ENCODE assay signal across 8 mouse cellular contexts in the genomic region with DNA sequence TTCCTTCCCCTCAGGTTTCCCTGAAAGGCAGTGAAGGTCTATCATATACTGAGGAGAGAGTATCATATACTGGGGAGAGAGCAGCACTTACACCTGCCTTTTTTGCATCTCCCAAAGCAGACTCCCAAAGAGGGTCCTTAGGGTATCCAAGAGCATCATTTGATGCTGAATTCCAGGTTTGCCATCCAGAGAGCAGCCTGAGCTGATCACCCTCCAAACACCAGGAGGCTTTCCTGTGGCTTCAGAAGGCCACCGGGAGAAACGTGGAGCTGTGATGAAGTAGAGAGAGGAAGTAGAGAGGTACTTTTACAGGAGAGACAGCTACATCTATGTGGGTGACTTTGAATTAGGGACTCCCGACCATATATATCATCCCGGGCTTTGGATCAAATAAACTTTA. TPM values are rescaled to one million over a fixed set of nuclear protein-coding genes. Genes with fewer than 3 reads are reported as not detected.
DNase-seq lines count a peak whose midpoint lies in the region; ATAC-seq and TF ChIP-seq lines count a peak whose summit lies in the region.

No protein-coding gene starts in this region.

- no peaks in the 10 kb centered on the region for H3K27me3 ChIP-seq in lung, postnatal 0 days (replicated peaks; ENCODE audit: insufficient read depth, low read length)
- peaks cover 42% of the 10 kb centered on the region for H3K27me3 ChIP-seq in forebrain, embryonic 13.5 days
- peaks cover 10% of the 10 kb centered on the region for H3K27me3 ChIP-seq in limb, embryonic 15.5 days
- H3K27me3 ChIP-seq in stomach, embryonic 14.5 days (ENCODE audit: control insufficient read depth, insufficient read depth, low read length) = peaks cover 4% of the 10 kb centered on the region; the same call in 1 of the 2 replicates

- WGBS in lung, postnatal 0 days = 24% methylated on average over 4 of the region's 4 CpGs
- WGBS in lung, adult 2 months = 51% methylated on average over 4 of the region's 4 CpGs
- WGBS in forebrain, embryonic 13.5 days = 27% methylated on average over 4 of the region's 4 CpGs
- WGBS in limb, embryonic 15.5 days = 23% methylated on average over 4 of the region's 4 CpGs
- 35% methylated on average over 4 of the region's 4 CpGs for WGBS in stomach, embryonic 14.5 days

- DNase-seq in lung, postnatal 0 days (ENCODE audit: low spot score) = no peak
- DNase-seq in lung, adult 2 months = no peak
- no peak for DNase-seq in yolk sac, embryonic 10.5 days (ENCODE audit: low spot score)
- no peak for DNase-seq in layer of hippocampus, adult 11-12 months (ENCODE audit: low spot score)

- peaks cover 9% of the 10 kb centered on the region; the same call in 1 of the 2 replicates for H3K4me1 ChIP-seq in lung, postnatal 0 days (ENCODE audit: insufficient read depth, low read depth, low read length)
- peaks cover 6% of the 10 kb centered on the region; the same call in 1 of the 2 replicates for H3K4me1 ChIP-seq in lung, adult 2 months (ENCODE audit: control insufficient read depth, insufficient read depth, low read length)
- peaks cover 53% of the 10 kb centered on the region for H3K4me1 ChIP-seq in forebrain, embryonic 13.5 days
- H3K4me1 ChIP-seq in limb, embryonic 15.5 days = peaks cover 54% of the 10 kb centered on the region
- peaks cover 17% of the 10 kb centered on the region for H3K4me1 ChIP-seq in stomach, embryonic 14.5 days (ENCODE audit: control insufficient read depth, insufficient read depth, low read length)

- no peak for TF ChIP-seq POLR2A in lung, adult 2 months (IDR thresholded peaks at IDR 0.05; ENCODE audit: borderline replicate concordance, extremely low read depth, low read depth, low read length)

- peak overlapping the region; percentile 99 for H3K4me2 ChIP-seq in lung, postnatal 0 days (replicated peaks; ENCODE audit: low read depth, low read length)
- peak overlapping the region; percentile 96 for H3K4me2 ChIP-seq in forebrain, embryonic 13.5 days
- peak overlapping the region; percentile 97 for H3K4me2 ChIP-seq in limb, embryonic 15.5 days
- peak overlapping the region; percentile 99 for H3K4me2 ChIP-seq in stomach, embryonic 14.5 days (replicated peaks; ENCODE audit: low read depth, low read length)

- H3K4me3 ChIP-seq in lung, postnatal 0 days (ENCODE audit: low read depth, low read length) = peak overlapping the region; percentile 86
- no peak overlapping the region for H3K4me3 ChIP-seq in lung, adult 2 months (replicated peaks; ENCODE audit: extremely low read depth, low read depth, low read length)
- H3K4me3 ChIP-seq in forebrain, embryonic 13.5 days = peak overlapping the region; percentile 86
- peak overlapping the region; percentile 66 for H3K4me3 ChIP-seq in limb, embryonic 15.5 days
- peak overlapping the region; percentile 84 for H3K4me3 ChIP-seq in stomach, embryonic 14.5 days (ENCODE audit: low read depth, low read length)

- no peak for TF ChIP-seq EP300 in lung, postnatal 0 days (IDR thresholded peaks at IDR 0.05)

- H3K27ac ChIP-seq in lung, postnatal 0 days (ENCODE audit: low read length) = peak overlapping the region; percentile 66; the same call in 1 of the 2 replicates
- H3K27ac ChIP-seq in forebrain, embryonic 13.5 days = no peak overlapping the region
- no peak overlapping the region for H3K27ac ChIP-seq in limb, embryonic 15.5 days
- no peak overlapping the region for H3K27ac ChIP-seq in stomach, embryonic 14.5 days (ENCODE audit: low read length)

- no peak for ATAC-seq in lung, postnatal 0 days
- no peak for ATAC-seq in forebrain, embryonic 13.5 days
- ATAC-seq in limb, embryonic 15.5 days (ENCODE audit: insufficient number of reproducible peaks, low FRiP score, low TSS enrichment, low read depth) = no peak
- ATAC-seq in stomach, embryonic 14.5 days (ENCODE audit: insufficient number of reproducible peaks, insufficient read depth, low FRiP score, low read depth) = no peak
- no peak for ATAC-seq in megakaryocyte progenitor cell, adult 5-6 weeks (replicated peaks; ENCODE audit: poor library complexity)

- no peak for TF ChIP-seq CTCF in lung, postnatal 0 days (IDR thresholded peaks at IDR 0.05)
- TF ChIP-seq CTCF in lung, adult 2 months (IDR thresholded peaks at IDR 0.05; ENCODE audit: insufficient read depth, low read length) = no peak

- peak overlapping the region; percentile 54 for H3K9ac ChIP-seq in lung, postnatal 0 days (replicated peaks; ENCODE audit: low read depth)
- peak overlapping the region; percentile 88; the same call in 1 of the 2 replicates for H3K9ac ChIP-seq in forebrain, embryonic 13.5 days
- H3K9ac ChIP-seq in limb, embryonic 15.5 days = no peak overlapping the region
- no peak overlapping the region for H3K9ac ChIP-seq in stomach, embryonic 14.5 days (replicated peaks; ENCODE audit: low read depth, low read length)

- H3K36me3 ChIP-seq in lung, postnatal 0 days (ENCODE audit: insufficient read depth, low read length) = no peaks in the 10 kb centered on the region
- H3K36me3 ChIP-seq in forebrain, embryonic 13.5 days (ENCODE audit: poor library complexity, severe bottlenecking) = no peaks in the 10 kb centered on the region
- H3K36me3 ChIP-seq in limb, embryonic 15.5 days = no peaks in the 10 kb centered on the region
- H3K36me3 ChIP-seq in stomach, embryonic 14.5 days (ENCODE audit: control insufficient read depth, insufficient read depth, low read length) = no peaks in the 10 kb centered on the region

- no peaks in the 10 kb centered on the region for H3K9me3 ChIP-seq in lung, postnatal 0 days (ENCODE audit: low read length)
- H3K9me3 ChIP-seq in forebrain, embryonic 13.5 days (replicated peaks) = no peaks in the 10 kb centered on the region
- H3K9me3 ChIP-seq in limb, embryonic 15.5 days = no peaks in the 10 kb centered on the region
- no peaks in the 10 kb centered on the region for H3K9me3 ChIP-seq in stomach, embryonic 14.5 days (ENCODE audit: control insufficient read depth, low read depth, low read length)

RNA-seq across cellular contexts. Expression of gene Nfil3, which starts 3.1 kb away (rescaled TPM):
- 18.6 and 18.7 TPM in 2 replicates for polyA plus RNA-seq in lung, postnatal 0 days (2015; fragmentation: Nextera tagmentation; extraction: Ambion mirVana)
- polyA plus RNA-seq in lung, adult 2 months (2012; rRNA removed) = 2.6 and 4.5 TPM in 2 replicates
- 37.0 and 37.8 TPM in 2 replicates for polyA plus RNA-seq in forebrain, embryonic 13.5 days (2015; fragmentation: Nextera tagmentation; extraction: Ambion mirVana)
- 42.5 and 45.6 TPM in 2 replicates for polyA plus RNA-seq in limb, embryonic 15.5 days (2015; fragmentation: Nextera tagmentation; extraction: Ambion mirVana)
- 25.8 and 26.6 TPM in 2 replicates for polyA plus RNA-seq in stomach, embryonic 14.5 days (2014; fragmentation: Nextera tagmentation; extraction: Ambion mirVana)
- total RNA-seq in megakaryocyte progenitor cell, adult 5-6 weeks (2015) = 10.0 and 19.0 TPM in 2 replicates
- total RNA-seq in megakaryocyte progenitor cell, adult 5-6 weeks (2017) = 10.8 and 16.7 TPM in 2 replicates

RNA-seq across cellular contexts. Expression of gene Auh, which starts 48.3 kb away (rescaled TPM):
- 43.3 and 45.1 TPM in 2 replicates for polyA plus RNA-seq in lung, postnatal 0 days (2015; fragmentation: Nextera tagmentation; extraction: Ambion mirVana)
- polyA plus RNA-seq in lung, adult 2 months (2012; rRNA removed) = 17.7 and 24.9 TPM in 2 replicates
- polyA plus RNA-seq in forebrain, embryonic 13.5 days (2015; fragmentation: Nextera tagmentation; extraction: Ambion mirVana) = 48.1 and 51.3 TPM in 2 replicates
- 39.6 and 41.1 TPM in 2 replicates for polyA plus RNA-seq in limb, embryonic 15.5 days (2015; fragmentation: Nextera tagmentation; extraction: Ambion mirVana)
- 30.5 and 36.3 TPM in 2 replicates for polyA plus RNA-seq in stomach, embryonic 14.5 days (2014; fragmentation: Nextera tagmentation; extraction: Ambion mirVana)
- 34.3 and 35.9 TPM in 2 replicates for total RNA-seq in megakaryocyte progenitor cell, adult 5-6 weeks (2015)
- total RNA-seq in megakaryocyte progenitor cell, adult 5-6 weeks (2017) = 32.4 and 34.3 TPM in 2 replicates

Comparison
In these comparisons a context has a peak if more than half of its experiments do, and no peak if none do; other contexts are left out.
1. H3K9ac ChIP-seq: peak in lung, postnatal 0 days (single experiment) and forebrain, embryonic 13.5 days (single experiment); none in limb, embryonic 15.5 days (single experiment) and stomach, embryonic 14.5 days (single experiment).
2. Peak in every context shown above with its lines, with median percentiles within 50 percentile points of each other: H3K4me2 ChIP-seq.